Mouse (Mus musculus) hindbrain, embryonic 11.5 days (tissue): ENCODE data around the gene Ost4. TPM values are rescaled to one million over a fixed set of nuclear protein-coding genes. Genes with fewer than 3 reads are reported as not detected.

Experiments used
- ATAC-seq: fragments of 200-750 bp; cut with Nextera tagmentation; 2 replicates; pipeline ENCODE4 v1.8.0; 2017; ENCODE audit warnings: mild to moderate bottlenecking, moderate TSS enrichment, moderate library complexity; ENCODE audit not compliant: low FRiP score
- DNase-seq: peaks from one replicate; pipeline ENCODE4 v3.0.0-alpha.2; 2015; ENCODE audit warnings: low spot score
- H3K27ac ChIP-seq: fragments of 300-500 bp; sonication (generic); 2 replicates; pipeline ENCODE4 v1.5.1; 2014; ENCODE audit warnings: mild to moderate bottlenecking, low read depth, low read length
- H3K27me3 ChIP-seq: fragments of 300-500 bp; sonication (generic); 2 replicates; pipeline ENCODE4 v1.6.1; 2014; ENCODE audit warnings: mild to moderate bottlenecking, low read length, moderate library complexity, mixed read lengths; ENCODE audit not compliant: control insufficient read depth, insufficient read depth
- H3K36me3 ChIP-seq: fragments of 300-500 bp; sonication (generic); 2 replicates; pipeline ENCODE4 v1.6.1; 2014; ENCODE audit warnings: mild to moderate bottlenecking, low read length, moderate library complexity, mixed read lengths; ENCODE audit not compliant: control insufficient read depth, insufficient read depth
- H3K4me1 ChIP-seq: fragments of 300-500 bp; sonication (generic); replicated peaks from 2 replicates; pipeline ENCODE4 v1.6.1; 2014; ENCODE audit warnings: low read length, mixed read lengths; ENCODE audit not compliant: control insufficient read depth, insufficient read depth
- H3K4me2 ChIP-seq: fragments of 300-500 bp; sonication (generic); replicated peaks from 2 replicates; pipeline ENCODE4 v1.6.1; 2014; ENCODE audit warnings: mild to moderate bottlenecking, low read depth, low read length
- H3K4me3 ChIP-seq: fragments of 300-500 bp; sonication (generic); 2 replicates; pipeline ENCODE4 v1.5.1; 2014; ENCODE audit warnings: low read depth, low read length
- H3K9ac ChIP-seq: fragments of 300-500 bp; sonication (generic); 2 replicates; pipeline ENCODE4 v1.6.1; 2014; ENCODE audit warnings: low read depth, low read length
- H3K9me3 ChIP-seq: fragments of 300-500 bp; sonication (generic); 2 replicates; pipeline ENCODE4 v1.6.1; 2016; ENCODE audit warnings: low read length; ENCODE audit not compliant: control insufficient read depth
- WGBS: fragments of 180-500 bp; shearing (Covaris S2); extraction: QIAGEN DNeasy Blood & Tissue Kit; methylation state at CpG from one replicate; pipeline ENCODE4 v1.1.7; 2014; 5-methylcytosine and 5-hydroxymethylcytosine counted together
- polyA plus RNA-seq: library from polyadenylated mRNA; unstranded; fragments of >200 nt; fragmentation: Nextera tagmentation; extraction: Ambion mirVana; gene quantifications from 2 replicates; pipeline ENCODE4 v1.2.1, GENCODE M21; 2014

The Ost4 gene
- polyA plus RNA-seq, 1 experiment from 2014 or later = 338 TPM

GRCm38 (mm10) chr5:30866871-30867270 lies 40.7 kb downstream of the Ost4 start:
- Histone ChIP-seq H3K27ac (no peak overlapping the region), H3K36me3 (no peaks in the 10 kb centered on the region), H3K4me2 (no peak overlapping the region), H3K9me3 (no peaks in the 10 kb centered on the region), H3K27me3 (no peaks in the 10 kb centered on the region), H3K4me1 (peaks cover 2% of the 10 kb centered on the region; the same call in 1 of the 2 replicates), H3K9ac (no peak overlapping the region), H3K4me3 (no peak overlapping the region)
- 85% methylated on average over 3 of the region's 3 CpGs for WGBS
- DNase-seq (no peak), ATAC-seq (no peak)

- Histone ChIP-seq H3K9ac (no peak overlapping the region), H3K27me3 (no peaks in the 10 kb centered on the region), H3K27ac (no peak overlapping the region), H3K36me3 (no peaks in the 10 kb centered on the region), H3K4me2 (no peak overlapping the region), H3K9me3 (no peaks in the 10 kb centered on the region), H3K4me1 (no peaks in the 10 kb centered on the region), H3K4me3 (no peak overlapping the region)
- WGBS = 59% methylated on average over 15 of the region's 15 CpGs
- DNase-seq (no peak), ATAC-seq (no peak)
These were observed 43.3 kb downstream of the Ost4 start for GRCm38 (mm10) chr5:30864322-30864721.

- H3K4me1 ChIP-seq = no peaks in the 10 kb centered on the region
- no peak overlapping the region for H3K4me2 ChIP-seq
- H3K36me3 ChIP-seq = no peaks in the 10 kb centered on the region
- H3K27ac ChIP-seq = no peak overlapping the region
- H3K27me3 ChIP-seq = no peaks in the 10 kb centered on the region
- 41% methylated on average over 4 of the region's 4 CpGs for WGBS
- no peak overlapping the region for H3K4me3 ChIP-seq
- no peak overlapping the region for H3K9ac ChIP-seq
- DNase-seq (no peak), ATAC-seq (no peak)
- no peaks in the 10 kb centered on the region for H3K9me3 ChIP-seq
These were observed 43.7 kb downstream of the Ost4 start for GRCm38 (mm10) chr5:30863852-30864251.

DNA sequence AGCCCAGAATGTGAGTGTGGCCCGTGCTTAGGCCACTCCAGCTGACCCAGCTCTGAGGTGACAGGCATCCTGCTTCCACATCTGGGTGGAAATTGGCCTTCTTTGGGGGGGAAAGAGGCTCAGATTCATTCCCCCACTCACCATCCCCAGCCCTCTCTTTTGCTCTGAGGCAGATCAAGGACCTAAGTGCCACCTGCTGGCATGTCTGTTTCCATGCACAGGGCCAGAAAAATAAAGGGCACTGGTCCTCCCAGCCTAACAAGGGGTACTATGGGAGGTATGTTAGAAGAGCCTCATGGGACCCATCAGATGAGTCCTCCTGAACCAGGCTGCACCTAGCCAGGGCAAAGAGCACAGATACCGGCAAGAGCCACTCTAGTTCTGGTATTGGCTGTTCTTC lies 51.5 kb downstream of the Ost4 start:
- H3K4me1 ChIP-seq = no peaks in the 10 kb centered on the region
- DNase-seq (no peak), ATAC-seq (no peak)
- 73% methylated on average over 2 of the region's 2 CpGs for WGBS
- no peaks in the 10 kb centered on the region for H3K9me3 ChIP-seq
- no peaks in the 10 kb centered on the region for H3K36me3 ChIP-seq
- no peak overlapping the region for H3K27ac ChIP-seq
- no peaks in the 10 kb centered on the region for H3K27me3 ChIP-seq
- H3K4me2 ChIP-seq = no peak overlapping the region
- no peak overlapping the region for H3K9ac ChIP-seq
- H3K4me3 ChIP-seq = no peak overlapping the region

Other genes with a start within 250 kb of the Ost4 start
- gene Cenpa, start 241.0 kb downstream of the Ost4 start, polyA plus RNA-seq = 324 and 338 TPM in 2 replicates
- 86.1 and 90.1 TPM in 2 replicates for gene Dpysl5, start 196.2 kb downstream of the Ost4 start, polyA plus RNA-seq
- 34.1 and 38.2 TPM in 2 replicates for gene Mapre3, start 93.1 kb downstream of the Ost4 start, polyA plus RNA-seq
- 33.3 and 37.1 TPM in 2 replicates for gene Tmem214, start 39.8 kb downstream of the Ost4 start, polyA plus RNA-seq
- 21.5 and 24.0 TPM in 2 replicates for gene Agbl5, start 19.1 kb downstream of the Ost4 start, polyA plus RNA-seq
- gene Emilin1, start 5.6 kb upstream of the Ost4 start, polyA plus RNA-seq = 46.0 and 48.5 TPM in 2 replicates
- 4.2 and 7.8 TPM in 2 replicates for gene Khk, start 13.6 kb upstream of the Ost4 start, polyA plus RNA-seq
- 6.9 and 7.6 TPM in 2 replicates for gene Cgref1, start 37.8 kb upstream of the Ost4 start, polyA plus RNA-seq
- 96.7 and 99.1 TPM in 2 replicates for gene Preb, start 52.6 kb upstream of the Ost4 start, polyA plus RNA-seq
- not detected in 2 replicates for gene Tcf23, start 60.9 kb upstream of the Ost4 start, polyA plus RNA-seq
- 111 and 117 TPM in 2 replicates for gene Atraid, start 140.5 kb upstream of the Ost4 start, polyA plus RNA-seq
- 6.3 and 7.6 TPM in 2 replicates for gene Slc5a6, start 141.1 kb upstream of the Ost4 start, polyA plus RNA-seq
- 19.7 and 19.8 TPM in 2 replicates for gene Cad, start 147.0 kb upstream of the Ost4 start, polyA plus RNA-seq
- gene Dnajc5g, start 198.5 kb upstream of the Ost4 start, polyA plus RNA-seq = not detected in 2 replicates
- 8.4 and 9.2 TPM in 2 replicates for gene Slc30a3, start 200.4 kb upstream of the Ost4 start, polyA plus RNA-seq
- gene Trim54, start 208.9 kb upstream of the Ost4 start, polyA plus RNA-seq = 0.10 TPM in 1 of 2 replicates, not detected in the other
- gene Ucn, start 231.0 kb upstream of the Ost4 start, polyA plus RNA-seq = not detected in 2 replicates
- gene Mpv17, start 246.5 kb upstream of the Ost4 start, polyA plus RNA-seq = 49.9 and 57.1 TPM in 2 replicates